Mouse (Mus musculus) testis, adult 2 months (tissue): ENCODE results near the gene Ica1l. TPM values are rescaled to one million over a fixed set of nuclear protein-coding genes. Genes with fewer than 3 reads are reported as not detected.

Experiments used
- H3K27ac ChIP-seq: fragments of 200-500 bp; 2 replicates; pipeline ENCODE4 v1.5.1; 2012; ENCODE audit warnings: low read depth, low read length; ENCODE audit not compliant: control insufficient read depth, insufficient read depth
- H3K27me3 ChIP-seq: fragments of 200-500 bp; 2 replicates; pipeline ENCODE4 v1.6.1; 2012; ENCODE audit warnings: mild to moderate bottlenecking, low read length, moderate library complexity; ENCODE audit not compliant: control insufficient read depth, insufficient read depth
- H3K36me3 ChIP-seq: fragments of 200-500 bp; 2 replicates; pipeline ENCODE4 v1.6.1; 2012; ENCODE audit warnings: mild to moderate bottlenecking, low read length; ENCODE audit not compliant: control insufficient read depth, insufficient read depth
- H3K4me1 ChIP-seq: fragments of 200-500 bp; 2 replicates; pipeline ENCODE4 v1.6.1; 2012; ENCODE audit warnings: low read length; ENCODE audit not compliant: control insufficient read depth, insufficient read depth
- H3K4me3 ChIP-seq: fragments of 200-500 bp; 2 replicates; pipeline ENCODE4 v1.5.1; 2012; ENCODE audit warnings: low read depth, mild to moderate bottlenecking, low read length, moderate library complexity, mixed read lengths; ENCODE audit not compliant: control insufficient read depth
- CTCF ChIP-seq: fragments of 200-500 bp; IDR thresholded peaks from 2 replicates; pipeline ENCODE4 v1.5.1; 2012; ENCODE audit warnings: low read depth, mild to moderate bottlenecking, inconsistent platforms, low read length, moderate library complexity; ENCODE audit not compliant: control insufficient read depth, insufficient read depth, insufficient replicate concordance
- POLR2A ChIP-seq: fragments of 200-500 bp; IDR thresholded peaks from 2 replicates; pipeline ENCODE4 v1.6.1; 2012; ENCODE audit warnings: low read depth, mild to moderate bottlenecking, inconsistent platforms, low read length, moderate library complexity; ENCODE audit not compliant: control insufficient read depth
- polyA plus RNA-seq: library from polyadenylated mRNA; depleted of rRNA; stranded (reverse); fragments of >200 nt; gene quantifications from 2 replicates; pipeline ENCODE4 v1.2.3, GENCODE M21; 2012

The Ica1l gene
- polyA plus RNA-seq, 1 experiment: 53.0 TPM

DNA sequence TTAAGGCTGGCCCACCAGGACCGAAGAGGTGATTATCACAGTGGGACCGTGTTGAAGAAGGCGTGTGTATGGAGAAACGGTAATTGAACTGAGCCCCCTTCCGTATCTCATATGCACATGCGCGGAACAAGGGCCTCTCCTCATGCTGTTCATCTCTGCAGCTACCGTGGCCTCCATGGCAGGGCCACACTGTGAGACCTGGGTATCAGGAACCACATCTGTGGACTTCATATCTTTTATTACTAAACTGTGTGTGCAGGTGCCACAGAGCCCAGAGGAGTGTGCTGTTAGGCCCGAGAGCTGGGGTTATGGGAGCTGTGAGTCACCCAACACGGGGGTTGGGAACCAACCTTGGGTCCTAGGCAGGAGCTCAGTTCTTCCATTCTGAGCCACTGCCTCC is 35.6 kb downstream of the Ica1l start:
- Histone ChIP-seq H3K4me1 (peaks cover 9% of the 10 kb centered on the region), H3K4me3 (no peak overlapping the region; the same call in 1 of the 2 replicates), H3K36me3 (no peaks in the 10 kb centered on the region; the same call in 1 of the 2 replicates), H3K27ac (no peak overlapping the region), H3K27me3 (no peaks in the 10 kb centered on the region)
- TF ChIP-seq POLR2A (no peak), CTCF (no peak)

DNA sequence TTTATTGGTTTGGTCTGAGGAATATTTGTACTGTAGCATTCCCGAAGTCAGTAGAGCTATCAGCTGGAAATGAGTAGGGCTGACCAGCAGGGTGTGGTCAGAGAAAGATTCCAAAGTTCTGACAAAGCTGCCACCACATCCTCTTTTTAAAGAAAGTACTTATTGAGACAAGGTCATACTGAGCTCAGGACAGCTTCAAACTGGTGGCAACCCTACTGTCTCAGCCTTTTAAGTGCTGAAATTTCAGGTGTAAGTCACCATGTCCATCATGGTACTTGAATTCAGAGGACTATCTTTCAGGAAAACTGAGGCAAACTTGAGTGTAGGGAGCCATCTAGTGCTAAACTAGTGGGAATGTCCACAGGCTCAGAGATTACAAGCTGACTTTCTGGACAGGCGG is 42.7 kb downstream of the Ica1l start:
- no peak for TF ChIP-seq CTCF
- no peak for TF ChIP-seq POLR2A
- H3K4me1 ChIP-seq: no peaks in the 10 kb centered on the region
- H3K27ac ChIP-seq: no peak overlapping the region

DNA sequence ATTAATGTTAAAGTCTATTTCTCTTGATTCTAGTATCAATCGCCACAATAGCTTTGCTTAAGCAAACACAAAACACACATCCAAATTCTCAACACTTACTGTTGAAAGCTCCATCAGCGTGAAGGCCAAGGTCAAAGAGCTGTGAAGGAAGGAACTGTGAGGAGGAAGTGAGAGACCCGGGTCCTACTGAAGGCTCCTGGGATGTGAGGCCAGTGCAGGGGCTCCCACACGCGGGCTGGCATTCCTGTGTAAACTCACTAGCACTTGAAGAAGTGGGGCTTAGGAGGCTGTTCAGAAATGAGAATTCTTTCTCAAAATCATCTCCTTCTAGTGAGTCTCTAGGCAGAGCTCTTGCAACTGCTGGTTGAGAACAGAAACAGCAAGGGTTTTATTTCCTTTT is 45.6 kb downstream of the Ica1l start:
- no peak for TF ChIP-seq CTCF
- no peak for TF ChIP-seq POLR2A
- no peaks in the 10 kb centered on the region for H3K27me3 ChIP-seq
- H3K4me1 ChIP-seq: no peaks in the 10 kb centered on the region
- no peak overlapping the region for H3K4me3 ChIP-seq
- H3K36me3 ChIP-seq: no peaks in the 10 kb centered on the region; the same call in 1 of the 2 replicates
- no peak overlapping the region for H3K27ac ChIP-seq

More for the DNA sequence above, 42.7 kb downstream of the Ica1l start:
- H3K27me3 ChIP-seq: no peaks in the 10 kb centered on the region
- no peak overlapping the region for H3K4me3 ChIP-seq
- no peaks in the 10 kb centered on the region; the same call in 1 of the 2 replicates for H3K36me3 ChIP-seq

DNA sequence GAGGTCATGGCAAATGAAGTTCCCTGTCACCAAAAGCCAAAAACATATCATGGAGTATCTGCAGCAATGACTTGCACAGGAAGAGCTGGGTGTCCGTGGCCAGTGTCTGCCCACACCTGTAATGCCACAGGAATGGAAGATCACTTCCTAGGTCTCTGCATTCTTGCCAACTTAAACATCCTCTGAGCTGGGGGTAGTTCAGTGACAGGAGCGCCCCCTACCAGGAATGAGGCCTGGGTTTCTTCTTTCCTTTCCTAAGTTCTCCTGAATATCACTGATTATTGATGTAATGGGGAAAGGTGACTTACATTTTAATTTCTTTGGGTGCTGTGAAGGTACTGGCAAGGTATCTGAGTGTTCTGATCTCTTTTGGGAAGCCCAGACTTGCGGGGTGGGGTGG is 47.3 kb downstream of the Ica1l start:
- TF ChIP-seq POLR2A (no peak), CTCF (no peak)
- Histone ChIP-seq H3K36me3 (no peaks in the 10 kb centered on the region; the same call in 1 of the 2 replicates), H3K27ac (no peak overlapping the region), H3K4me1 (no peaks in the 10 kb centered on the region), H3K4me3 (no peak overlapping the region), H3K27me3 (no peaks in the 10 kb centered on the region)

DNA sequence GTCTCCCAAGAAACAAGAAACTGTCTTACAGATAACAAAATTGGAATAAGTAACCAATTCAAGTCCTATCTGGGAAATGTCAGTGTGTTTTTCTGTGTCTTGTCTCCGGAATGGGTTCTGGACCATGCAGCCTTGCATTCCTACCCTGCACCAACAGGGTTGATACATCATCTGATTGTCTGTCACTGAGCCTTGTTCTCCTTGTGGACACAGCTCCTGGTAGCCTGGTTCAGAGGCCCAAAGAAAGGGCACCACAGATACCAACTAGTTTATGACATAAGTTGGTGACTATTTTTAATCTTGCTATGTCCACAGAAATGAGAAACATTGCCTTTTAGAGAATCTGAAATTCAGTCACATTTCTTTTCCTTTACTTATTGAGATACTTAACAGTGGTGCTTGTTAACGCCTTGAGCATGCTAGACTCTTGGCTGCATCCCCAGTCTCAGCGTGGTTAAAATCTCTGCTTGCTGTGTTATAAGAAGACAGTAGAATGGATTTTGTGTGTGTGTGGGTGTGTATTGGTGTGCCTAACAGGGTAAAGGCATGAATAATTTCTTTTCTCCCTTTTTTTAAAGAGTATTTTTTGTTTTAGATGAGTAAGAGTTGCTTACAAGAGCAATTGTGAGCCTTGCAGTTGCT is 55.5 kb downstream of the Ica1l start:
- Histone ChIP-seq H3K27ac (peak overlapping the region; percentile 81), H3K36me3 (no peaks in the 10 kb centered on the region), H3K4me3 (peak overlapping the region; percentile 50; the same call in 1 of the 2 replicates), H3K4me1 (no peaks in the 10 kb centered on the region), H3K27me3 (no peaks in the 10 kb centered on the region)
- TF ChIP-seq CTCF: no peak
- TF ChIP-seq POLR2A: no peak

DNA sequence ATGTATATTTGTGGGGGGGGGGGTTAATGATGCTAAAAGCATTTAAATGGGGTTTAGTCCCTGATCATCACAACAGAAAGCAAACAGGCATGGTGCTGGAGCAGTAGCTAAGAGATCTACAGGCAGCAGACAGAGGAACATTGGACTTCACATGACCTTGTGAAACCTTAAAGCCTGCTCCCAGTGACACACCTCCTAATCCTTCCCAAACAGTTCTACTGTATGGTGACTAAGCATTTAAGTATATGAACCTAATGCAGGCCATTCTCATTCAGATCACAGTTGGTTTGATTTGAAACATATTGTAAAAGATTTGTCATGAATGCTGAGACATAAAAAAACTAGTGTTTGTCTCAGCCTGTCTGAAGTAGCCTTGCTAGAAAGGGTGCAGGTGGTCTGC is 56.4 kb downstream of the Ica1l start:
- TF ChIP-seq POLR2A: no peak
- no peak for TF ChIP-seq CTCF
- no peaks in the 10 kb centered on the region for H3K36me3 ChIP-seq
- no peaks in the 10 kb centered on the region for H3K27me3 ChIP-seq
- H3K4me3 ChIP-seq: no peak overlapping the region; the same call in 1 of the 2 replicates
- H3K27ac ChIP-seq: no peak overlapping the region
- no peaks in the 10 kb centered on the region for H3K4me1 ChIP-seq

DNA sequence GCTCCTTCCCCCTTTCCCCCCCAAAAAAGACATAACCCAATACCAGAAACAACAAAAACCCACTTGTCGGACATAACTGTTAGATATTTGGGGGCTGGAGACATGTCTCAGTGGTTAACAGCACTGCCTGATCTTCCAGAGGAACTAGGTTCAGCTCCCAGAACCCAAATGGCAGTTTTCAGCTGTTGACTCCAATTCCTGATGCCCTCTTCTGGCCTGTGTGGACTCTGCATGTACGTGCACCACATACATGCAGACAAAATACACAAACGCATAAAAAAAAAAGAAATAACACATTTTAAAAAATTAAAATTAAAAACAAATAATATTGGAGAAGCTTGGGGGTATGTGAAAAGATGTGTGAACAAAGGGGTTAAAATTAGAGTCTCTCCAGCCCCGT is 75.7 kb downstream of the Ica1l start:
- no peak for TF ChIP-seq POLR2A
- TF ChIP-seq CTCF: no peak
- peaks cover 2% of the 10 kb centered on the region; the same call in 1 of the 2 replicates for H3K36me3 ChIP-seq
- H3K4me3 ChIP-seq: no peak overlapping the region
- no peaks in the 10 kb centered on the region for H3K27me3 ChIP-seq
- H3K4me1 ChIP-seq: no peaks in the 10 kb centered on the region
- no peak overlapping the region for H3K27ac ChIP-seq
